Mouse (Mus musculus) macrophage (primary cell): ENCODE measurements around the gene Cyba. TPM values are rescaled to one million over a fixed set of nuclear protein-coding genes. Genes with fewer than 3 reads are reported as not detected.

ENCODE experiments used
- H3K27ac ChIP-seq: fragments of 350-480 bp; formaldehyde crosslinking; 2 replicates; pipeline ENCODE4 v1.9.0; 2021
- H3K36me3 ChIP-seq: fragments of 350-480 bp; formaldehyde crosslinking; 2 replicates; pipeline ENCODE4 v1.9.0; 2021; ENCODE audit errors: inconsistent target
- H3K4me3 ChIP-seq: fragments of 350-480 bp; formaldehyde crosslinking; 2 replicates; pipeline ENCODE4 v1.9.0; 2021; ENCODE audit errors: inconsistent target
- H3K79me2 ChIP-seq: fragments of 350-480 bp; formaldehyde crosslinking; 2 replicates; pipeline ENCODE4 v1.9.0; 2021; ENCODE audit errors: inconsistent target
- WGBS: methylation state at CpG from one replicate; pipeline ENCODE4 v1.1.7; 2026; ENCODE audit warnings: inconsistent platforms; ENCODE audit not compliant: missing documents; 5-methylcytosine and 5-hydroxymethylcytosine counted together
- polyA plus RNA-seq: library from polyadenylated mRNA; stranded (reverse); fragments of 250-400 nt; gene quantifications from 3 replicates; pipeline ENCODE4 v1.2.4, GENCODE M21; 2018; ENCODE audit warnings: inconsistent platforms

Gene Cyba
- polyA plus RNA-seq, 1 experiment from 2014 or later: 942 TPM

DNA sequence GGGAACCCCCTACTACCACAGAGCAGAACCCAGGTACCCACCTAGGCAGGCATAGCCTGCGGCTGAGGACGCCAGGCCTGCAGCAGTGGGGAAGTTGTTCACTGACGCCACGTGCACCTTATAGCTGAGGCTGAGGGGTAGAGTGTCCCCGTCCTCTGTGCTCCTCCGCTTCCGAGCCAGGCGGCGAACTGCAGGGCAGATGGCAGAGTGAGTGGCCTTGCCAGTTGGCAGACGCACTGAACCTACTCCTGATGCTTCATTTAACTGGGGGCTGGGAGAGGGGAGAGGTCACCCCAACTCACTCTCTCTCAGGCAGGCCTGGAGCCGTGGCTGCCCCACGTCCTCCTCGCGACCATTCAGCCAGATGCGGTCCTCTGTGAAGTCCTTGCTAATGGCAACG is 6.6 kb upstream of the Cyba start:
- WGBS: 95% methylated on average over 16 of the region's 16 CpGs
- Histone ChIP-seq H3K36me3 (no peaks in the 10 kb centered on the region), H3K79me2 (peaks cover 37% of the 10 kb centered on the region; the same call in 1 of the 2 replicates), H3K27ac (no peak overlapping the region), H3K4me3 (no peak overlapping the region)

DNA sequence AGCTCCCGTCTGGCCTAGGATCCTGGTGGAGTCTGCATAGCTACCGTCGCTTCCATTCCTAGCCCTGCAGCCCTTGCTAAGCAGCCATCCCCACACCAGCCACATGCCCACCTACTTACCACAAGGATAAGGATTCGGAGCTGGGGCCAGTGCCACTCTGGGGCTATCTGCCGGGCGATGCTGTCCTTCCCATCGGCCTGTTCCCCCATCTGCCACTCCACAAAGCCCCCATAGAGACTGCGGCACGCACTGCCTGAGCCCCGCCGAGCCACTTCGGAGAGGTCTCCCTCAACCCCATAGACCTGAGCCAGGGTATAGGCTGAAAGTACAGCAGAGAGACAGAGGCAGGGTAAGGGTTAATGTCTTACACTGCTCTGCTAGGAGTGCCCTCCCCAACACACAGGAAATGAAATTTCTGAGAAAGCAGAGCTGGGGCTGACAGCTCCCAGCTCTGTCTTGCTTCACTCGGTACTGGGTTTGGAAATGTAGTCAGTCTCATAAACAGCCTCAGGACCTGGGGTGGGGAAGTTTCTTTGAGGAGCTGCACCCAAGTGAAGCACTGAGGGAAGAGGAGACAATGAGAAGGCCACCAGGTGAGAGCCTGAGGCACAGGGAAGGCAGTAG is 5.1 kb upstream of the Cyba start:
- no peak overlapping the region for H3K4me3 ChIP-seq
- peaks cover 45% of the 10 kb centered on the region; the same call in 1 of the 2 replicates for H3K79me2 ChIP-seq
- peak overlapping the region; percentile 46 for H3K27ac ChIP-seq
- WGBS: 76% methylated on average over 13 of the region's 13 CpGs
- no peaks in the 10 kb centered on the region for H3K36me3 ChIP-seq

- WGBS: 67% methylated on average over 19 of the region's 20 CpGs
These were observed 3.9 kb upstream of the Cyba start for GRCm38 (mm10) chr8:122436586-122437125.

DNA sequence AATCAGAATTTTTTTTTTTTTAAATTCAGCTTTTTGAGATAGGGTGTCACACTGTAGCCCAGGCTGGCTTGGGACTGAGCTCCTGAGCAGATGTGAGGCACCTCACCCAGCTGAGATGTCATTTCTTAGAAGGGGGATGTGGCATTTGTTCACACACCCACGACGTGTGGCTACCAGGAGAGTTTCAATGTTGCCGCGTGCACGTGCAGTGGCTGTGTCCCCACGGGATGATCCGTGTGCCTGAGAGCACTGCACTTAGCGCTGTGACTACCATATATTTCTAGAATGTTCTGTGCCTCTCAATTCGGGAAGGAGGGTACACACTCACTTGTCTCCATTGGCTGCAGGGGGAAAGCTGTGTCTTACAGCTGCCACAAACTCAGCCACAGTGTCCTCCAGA is 3.4 kb upstream of the Cyba start:
- Histone ChIP-seq H3K79me2 (peaks cover 43% of the 10 kb centered on the region), H3K27ac (no peak overlapping the region), H3K36me3 (no peaks in the 10 kb centered on the region), H3K4me3 (no peak overlapping the region)
- 88% methylated on average over 9 of the region's 9 CpGs for WGBS

More at GRCm38 (mm10) chr8:122436586-122437125, 3.9 kb upstream of the Cyba start:
- no peak overlapping the region for H3K27ac ChIP-seq
- no peak overlapping the region for H3K4me3 ChIP-seq
- H3K36me3 ChIP-seq: no peaks in the 10 kb centered on the region
- H3K79me2 ChIP-seq: peaks cover 43% of the 10 kb centered on the region

DNA sequence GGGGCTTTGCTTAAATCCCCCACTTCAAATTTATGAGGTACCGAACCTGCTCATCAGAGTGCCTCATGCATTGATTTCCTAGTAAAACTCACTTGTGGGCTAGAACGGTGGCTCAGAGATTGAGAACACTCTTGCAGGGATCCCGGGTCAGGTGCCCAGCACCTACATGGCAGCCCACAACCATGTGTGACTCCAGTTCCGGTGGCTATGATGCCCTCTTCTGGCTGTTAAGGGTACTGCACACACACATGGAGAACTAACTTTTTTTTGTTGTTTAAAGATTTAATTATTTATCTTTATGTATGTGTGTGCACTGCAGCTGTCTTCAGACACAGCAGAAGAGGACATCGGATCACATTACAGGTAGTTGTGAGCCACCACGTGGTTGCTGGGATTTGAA is 2.6 kb upstream of the Cyba start:
- no peaks in the 10 kb centered on the region for H3K36me3 ChIP-seq
- H3K27ac ChIP-seq: no peak overlapping the region
- no peak overlapping the region for H3K4me3 ChIP-seq
- WGBS: 95% methylated on average over 6 of the region's 6 CpGs
- peaks cover 43% of the 10 kb centered on the region for H3K79me2 ChIP-seq

DNA sequence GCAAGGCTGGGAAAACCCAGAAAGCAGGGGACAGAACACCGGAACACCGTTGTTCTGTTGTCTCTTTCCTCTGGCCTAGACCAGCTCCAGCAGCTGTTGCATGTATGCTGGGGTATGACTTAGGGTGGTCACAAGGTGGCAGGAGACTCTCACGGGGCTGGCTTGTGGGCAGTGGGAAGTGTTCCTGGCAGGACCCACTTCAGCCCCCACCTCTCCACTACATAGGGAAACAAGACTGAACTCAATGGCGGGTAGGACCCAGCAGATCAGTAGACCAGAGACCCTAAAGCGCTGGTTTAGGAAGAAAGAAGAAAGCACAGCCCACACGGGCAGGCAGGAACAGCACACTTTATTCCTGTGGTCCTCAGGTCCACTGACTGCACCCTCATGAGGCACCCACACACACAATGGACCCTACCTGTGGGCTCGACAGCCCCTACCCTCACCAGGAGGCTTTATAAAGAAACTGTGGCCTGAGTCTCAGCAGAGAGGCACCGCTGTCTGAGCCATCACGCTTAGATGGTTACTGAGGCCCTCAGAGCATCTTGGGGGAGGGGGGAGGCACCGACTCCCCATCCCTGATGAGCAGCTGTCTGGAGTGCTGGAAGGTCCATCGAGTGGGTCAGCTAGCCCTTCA is 657 bp upstream of the Cyba start:
- 69% methylated on average over 10 of the region's 11 CpGs for WGBS
- H3K36me3 ChIP-seq: 0 out of 2 replicates have a peak, but pooled peaks cover 6% of the 10 kb centered on the region
- H3K27ac ChIP-seq: peak overlapping the region; percentile 97
- H3K4me3 ChIP-seq: peak overlapping the region; percentile 91
- H3K79me2 ChIP-seq: peaks cover 48% of the 10 kb centered on the region

DNA sequence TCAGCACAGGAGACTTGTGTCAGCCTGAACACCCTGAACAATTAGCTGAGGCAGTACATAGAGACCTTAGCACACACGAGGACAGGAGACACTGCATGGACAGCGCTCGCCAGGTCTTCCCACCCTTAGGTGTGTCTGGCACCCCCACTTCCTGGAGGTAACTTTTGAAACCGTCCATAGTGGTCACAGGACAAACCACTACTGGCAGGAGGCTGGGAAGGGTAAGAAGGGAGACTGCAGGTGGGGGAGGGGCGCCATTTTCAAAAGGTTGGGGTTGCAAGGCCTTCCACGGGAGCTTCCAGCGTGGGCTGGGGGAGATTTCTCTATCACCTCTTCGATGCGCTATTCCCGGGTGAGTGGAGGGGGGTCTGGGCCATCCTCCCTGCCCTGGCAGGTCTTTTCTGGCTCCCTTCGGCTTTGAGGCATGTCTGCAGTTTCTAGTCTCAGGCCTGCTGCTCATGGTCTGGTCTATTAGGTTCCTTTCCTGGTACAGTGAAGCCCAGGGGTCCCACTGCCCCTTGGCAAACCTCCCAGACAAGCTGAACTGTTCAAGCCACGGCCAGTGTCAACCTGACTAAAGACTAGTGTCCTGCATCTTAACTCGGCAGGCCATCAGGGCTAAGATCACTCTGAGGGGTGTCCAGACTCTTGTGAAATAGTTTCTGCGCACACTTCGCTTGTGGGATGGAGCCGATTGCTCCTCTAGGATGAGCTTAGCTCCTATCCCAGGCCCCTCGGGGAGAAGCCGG is 862 bp downstream of the Cyba start:
- H3K36me3 ChIP-seq: peaks cover 22% of the 10 kb centered on the region
- 11% methylated on average over 14 of the region's 18 CpGs for WGBS
- peaks cover 64% of the 10 kb centered on the region for H3K79me2 ChIP-seq
- H3K4me3 ChIP-seq: peak overlapping the region; percentile 91
- peak overlapping the region; percentile 97 for H3K27ac ChIP-seq

- 49% methylated on average over 3 of the region's 3 CpGs for WGBS
- Histone ChIP-seq H3K79me2 (peaks cover 76% of the 10 kb centered on the region), H3K27ac (peak overlapping the region; percentile 97), H3K36me3 (peaks cover 34% of the 10 kb centered on the region), H3K4me3 (peak overlapping the region; percentile 91; the same call in 1 of the 2 replicates)
These were observed 2.1 kb downstream of the Cyba start for GRCm38 (mm10) chr8:122430646-122431045.

DNA sequence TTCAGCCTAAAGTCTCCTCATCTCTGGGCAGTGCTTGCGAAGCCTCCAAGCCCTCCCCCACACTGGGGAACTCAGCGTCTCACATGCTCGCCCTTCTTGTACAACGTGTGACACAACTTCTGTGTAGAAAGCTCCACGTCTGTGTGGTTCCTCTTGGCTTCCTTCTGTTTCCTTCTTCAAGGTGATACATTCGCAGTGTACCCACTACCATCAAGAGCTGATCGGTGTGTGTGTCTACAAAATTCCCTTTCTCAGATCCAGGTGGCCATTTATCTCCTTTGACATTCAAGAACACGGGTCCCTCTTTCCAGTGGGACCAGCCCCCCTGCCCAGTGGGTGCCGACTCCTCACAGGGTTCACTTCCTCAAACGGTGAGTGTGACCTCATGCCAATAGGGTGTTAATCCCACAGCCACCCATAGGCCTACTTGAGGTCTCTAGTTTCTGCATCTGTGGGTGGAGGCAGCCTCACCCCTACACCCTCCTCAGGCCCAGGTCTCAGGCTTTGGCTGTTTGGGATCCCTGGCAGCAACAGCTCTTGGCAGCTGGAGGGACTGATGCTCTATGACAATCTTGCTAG is 2.6 kb downstream of the Cyba start:
- H3K79me2 ChIP-seq: peaks cover 81% of the 10 kb centered on the region
- peaks cover 39% of the 10 kb centered on the region for H3K36me3 ChIP-seq
- 0% methylated on average over 9 of the region's 10 CpGs for WGBS
- peak overlapping the region; percentile 97 for H3K27ac ChIP-seq
- H3K4me3 ChIP-seq: peak overlapping the region; percentile 91; the same call in 1 of the 2 replicates

- Histone ChIP-seq H3K36me3 (peaks cover 59% of the 10 kb centered on the region), H3K79me2 (peaks cover 78% of the 10 kb centered on the region), H3K4me3 (no peak overlapping the region), H3K27ac (0 out of 2 replicates have a peak overlapping the region, but pooled peaks have one; percentile 97)
- 74% methylated on average over 9 of the region's 9 CpGs for WGBS
These were observed 4.6 kb downstream of the Cyba start for GRCm38 (mm10) chr8:122428163-122428562.

GRCm38 (mm10) chr8:122427607-122428006 is 5.1 kb downstream of the Cyba start:
- 95% methylated on average over 7 of the region's 7 CpGs for WGBS
- H3K36me3 ChIP-seq: peaks cover 64% of the 10 kb centered on the region
- H3K79me2 ChIP-seq: peaks cover 73% of the 10 kb centered on the region
- H3K27ac ChIP-seq: no peak overlapping the region
- H3K4me3 ChIP-seq: no peak overlapping the region

- no peak overlapping the region for H3K27ac ChIP-seq
- 93% methylated on average over 9 of the region's 9 CpGs for WGBS
- no peak overlapping the region for H3K4me3 ChIP-seq
- H3K36me3 ChIP-seq: peaks cover 64% of the 10 kb centered on the region
- H3K79me2 ChIP-seq: peaks cover 60% of the 10 kb centered on the region
These were observed 6.6 kb downstream of the Cyba start for GRCm38 (mm10) chr8:122426145-122426544.

- peaks cover 60% of the 10 kb centered on the region for H3K36me3 ChIP-seq
- H3K79me2 ChIP-seq: peaks cover 40% of the 10 kb centered on the region
- WGBS: 93% methylated on average over 5 of the region's 5 CpGs
- no peak overlapping the region for H3K4me3 ChIP-seq
- no peak overlapping the region for H3K27ac ChIP-seq
These were observed 9.1 kb downstream of the Cyba start for GRCm38 (mm10) chr8:122423659-122424058.

DNA sequence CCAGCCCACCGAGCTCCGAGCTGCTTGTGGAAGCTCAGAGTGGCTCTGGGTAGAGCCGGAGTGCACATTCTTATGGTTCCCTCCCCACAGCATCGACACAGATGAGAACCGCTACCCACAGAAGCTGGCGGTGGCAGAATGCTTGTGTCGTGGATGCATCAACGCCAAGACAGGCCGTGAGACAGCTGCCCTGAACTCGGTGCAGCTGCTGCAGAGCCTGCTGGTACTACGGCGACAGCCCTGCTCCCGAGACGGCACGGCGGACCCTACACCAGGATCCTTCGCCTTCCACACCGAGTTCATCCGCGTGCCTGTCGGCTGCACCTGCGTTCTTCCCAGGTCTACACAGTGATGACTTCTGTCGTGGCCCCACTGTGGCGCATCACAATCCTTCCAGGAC is 9.5 kb downstream of the Cyba start:
- 95% methylated on average over 24 of the region's 24 CpGs for WGBS
- no peak overlapping the region for H3K4me3 ChIP-seq
- peaks cover 57% of the 10 kb centered on the region for H3K36me3 ChIP-seq
- H3K27ac ChIP-seq: no peak overlapping the region
- peaks cover 35% of the 10 kb centered on the region for H3K79me2 ChIP-seq
